Mouse (Mus musculus) spleen, adult 2 months (tissue): ENCODE data around the gene Mblac2.

Experiments
- CTCF ChIP-seq: fragments of 200-500 bp; IDR thresholded peaks from 2 replicates; pipeline ENCODE4 v1.5.1; 2011; ENCODE audit warnings: mild to moderate bottlenecking, inconsistent platforms; ENCODE audit not compliant: insufficient read depth, insufficient read length, insufficient replicate concordance; ENCODE audit errors: extremely low read depth
- POLR2A ChIP-seq: fragments of 200-500 bp; IDR thresholded peaks from 2 replicates; pipeline ENCODE4 v1.6.1; 2011; ENCODE audit warnings: low read depth, low read length, inconsistent platforms

- TF ChIP-seq POLR2A (no peak), CTCF (no peak)
Observed at GRCm38 (mm10) chr13:81740898-81741297, 29.8 kb downstream of the Mblac2 start.
